Mouse (Mus musculus) layer of hippocampus, adult 18-20 months (tissue): Measurements from ENCODE around the gene Lsm2. TPM values are rescaled to one million over a fixed set of nuclear protein-coding genes. Genes with fewer than 3 reads are reported as not detected.
"Not testable (repeated sequence)": the region's sequence is repeated elsewhere in the genome, so short reads cannot be mapped to it uniquely, and the experiment has no call there.

Source experiments
- DNase-seq, 2 experiments: peaks; one replicate each; pipeline ENCODE4 v3.0.0; 2022; ENCODE audit warnings: low spot score in 2 of 2
- total RNA-seq, 2 experiments: library from RNA; stranded (reverse); gene quantifications; 2 replicates each; pipeline ENCODE4 v1.2.3; 2021

Gene Lsm2
- total RNA-seq, 2 experiments from 2014 or later = 18.2 to 20.7 TPM

- no peak for DNase-seq
These were observed 46.7 kb downstream of the Lsm2 start for GRCm38 (mm10) chr17:35028315-35028714.

GRCm38 (mm10) chr17:35029691-35030532 is 48.2 kb downstream of the Lsm2 start:
- no peak for DNase-seq

- no peak for DNase-seq
These were observed 49.6 kb downstream of the Lsm2 start for GRCm38 (mm10) chr17:35031272-35031671.

GRCm38 (mm10) chr17:35031880-35032279 is 50.2 kb downstream of the Lsm2 start:
- DNase-seq = no peak

GRCm38 (mm10) chr17:35032323-35032870 is 50.7 kb downstream of the Lsm2 start:
- no peak for DNase-seq

GRCm38 (mm10) chr17:35033703-35034102 is 52.0 kb downstream of the Lsm2 start:
- DNase-seq = not testable (repeated sequence)

- no peak for DNase-seq
These were observed 53.2 kb downstream of the Lsm2 start for GRCm38 (mm10) chr17:35034896-35035295.

Other genes with a start within 250 kb of the Lsm2 start
- gene C4b, start 238.0 kb upstream of the Lsm2 start, total RNA-seq = 10 to 100 TPM; 71.3 to 73.0 TPM
- gene Cyp21a1, start 177.3 kb upstream of the Lsm2 start, total RNA-seq = under 1 TPM in 1 of 2 experiments, not detected in 1; 0.30 TPM
- gene Stk19, start 144.9 kb upstream of the Lsm2 start, total RNA-seq = 10 to 100 TPM; 50.8 to 53.8 TPM
- 10 to 100 TPM; 36.6 to 40.8 TPM for gene Dxo, start 144.8 kb upstream of the Lsm2 start, total RNA-seq
- gene Skiv2l, start 131.7 kb upstream of the Lsm2 start, total RNA-seq = 10 to 100 TPM; 70.1 to 74.2 TPM
- gene Nelfe, start 131.5 kb upstream of the Lsm2 start, total RNA-seq = 10 to 100 TPM; 34.1 to 39.6 TPM
- not detected for gene Cfb, start 119.3 kb upstream of the Lsm2 start, total RNA-seq
- gene Zbtb12, start 102.4 kb upstream of the Lsm2 start, total RNA-seq = 1 to 10 TPM; 8.6 to 8.8 TPM
- under 1 TPM in 1 of 2 experiments, not detected in 1; 0.10 TPM for gene Gm20547, start 99.8 kb upstream of the Lsm2 start, total RNA-seq
- gene C2, start 83.6 kb upstream of the Lsm2 start, total RNA-seq = 1 to 10 TPM in 1 of 2 experiments, under 1 TPM in 1; 0.89 to 3.1 TPM
- 100 to 1,000 TPM; 186 to 193 TPM for gene Ehmt2, start 83.4 kb upstream of the Lsm2 start, total RNA-seq
- gene Slc44a4, start 67.4 kb upstream of the Lsm2 start, total RNA-seq = under 1 TPM in 1 of 2 experiments, not detected in 1; 0.43 TPM
- 10 to 100 TPM; 41.4 to 44.2 TPM for gene Neu1, start 50.6 kb upstream of the Lsm2 start, total RNA-seq
- 10 to 100 TPM; 27.5 to 37.5 TPM for gene Hspa1b, start 22.6 kb upstream of the Lsm2 start, total RNA-seq
- not detected for gene Gm20481, start 11.9 kb upstream of the Lsm2 start, total RNA-seq
- gene Hspa1a, start 9.7 kb upstream of the Lsm2 start, total RNA-seq = 10 to 100 TPM; 24.3 to 27.8 TPM
- gene Hspa1l, start 9.2 kb upstream of the Lsm2 start, total RNA-seq = under 1 TPM; 0.12 to 0.48 TPM
- gene Vars, start 19.1 kb downstream of the Lsm2 start, total RNA-seq = 10 to 100 TPM; 46.6 to 50.4 TPM
- under 1 TPM; 0.15 to 0.22 TPM for gene Vwa7, start 34.7 kb downstream of the Lsm2 start, total RNA-seq
- gene Sapcd1, start 46.2 kb downstream of the Lsm2 start, total RNA-seq = 1 to 10 TPM in 1 of 2 experiments, not detected in 1; 1.4 TPM
- gene Msh5, start 64.9 kb downstream of the Lsm2 start, total RNA-seq = 1 to 10 TPM; 1.5 to 1.6 TPM
- 1 to 10 TPM; 7.7 to 8.3 TPM for gene Clic1, start 68.1 kb downstream of the Lsm2 start, total RNA-seq
- 10 to 100 TPM in 1 of 2 experiments, 1 to 10 TPM in 1; 9.4 to 11.0 TPM for gene Ddah2, start 77.2 kb downstream of the Lsm2 start, total RNA-seq
- gene Ly6g6c, start 83.5 kb downstream of the Lsm2 start, total RNA-seq = not detected
- gene Mpig6b, start 84.3 kb downstream of the Lsm2 start, total RNA-seq = not detected
- 1 to 10 TPM; 3.6 to 5.0 TPM for gene Ly6g6e, start 95.0 kb downstream of the Lsm2 start, total RNA-seq
- gene Ly6g6d, start 96.2 kb downstream of the Lsm2 start, total RNA-seq = 1 to 10 TPM in 1 of 2 experiments, under 1 TPM in 1; 0.87 to 2.0 TPM
- gene Ly6g6f, start 103.7 kb downstream of the Lsm2 start, total RNA-seq = under 1 TPM; 0.57 to 0.58 TPM
- gene Abhd16a, start 107.4 kb downstream of the Lsm2 start, total RNA-seq = 100 to 1,000 TPM in 1 of 2 experiments, 10 to 100 TPM in 1; 97.6 to 103 TPM
- gene Ly6g5c, start 126.4 kb downstream of the Lsm2 start, total RNA-seq = not detected
- gene Ly6g5b, start 133.6 kb downstream of the Lsm2 start, total RNA-seq = under 1 TPM; 0.30 to 0.56 TPM
- gene Gpank1, start 139.6 kb downstream of the Lsm2 start, total RNA-seq = 10 to 100 TPM; 15.2 to 17.1 TPM
- 100 to 1,000 TPM; 179 to 185 TPM for gene Csnk2b, start 140.2 kb downstream of the Lsm2 start, total RNA-seq
- 10 to 100 TPM; 22.5 to 28.9 TPM for gene D17H6S53E, start 144.5 kb downstream of the Lsm2 start, total RNA-seq
- gene Apom, start 150.2 kb downstream of the Lsm2 start, total RNA-seq = not detected
- 100 to 1,000 TPM; 323 to 339 TPM for gene Bag6, start 153.3 kb downstream of the Lsm2 start, total RNA-seq
- 100 to 1,000 TPM; 317 to 343 TPM for gene Prrc2a, start 183.0 kb downstream of the Lsm2 start, total RNA-seq
- gene Aif1, start 194.2 kb downstream of the Lsm2 start, total RNA-seq = 10 to 100 TPM in 1 of 2 experiments, 1 to 10 TPM in 1; 9.4 to 13.0 TPM
- 1 to 10 TPM; 5.5 to 6.7 TPM for gene Lst1, start 206.6 kb downstream of the Lsm2 start, total RNA-seq
- under 1 TPM; 0.41 to 0.64 TPM for gene Ltb, start 212.6 kb downstream of the Lsm2 start, total RNA-seq
- gene Tnf, start 220.1 kb downstream of the Lsm2 start, total RNA-seq = not detected
- under 1 TPM; 0.22 to 0.41 TPM for gene Lta, start 223.5 kb downstream of the Lsm2 start, total RNA-seq
- not detected for gene Gm16181, start 239.0 kb downstream of the Lsm2 start, total RNA-seq